Mouse (Mus musculus) stomach, postnatal 0 days (tissue): ENCODE results near the gene Zfp637.

Source experiments
- CTCF ChIP-seq: IDR thresholded peaks from 2 replicates; pipeline ENCODE4 v1.5.1; 2016; ENCODE audit warnings: antibody characterized with exemption, low read depth, mild to moderate bottlenecking, moderate library complexity
- EP300 ChIP-seq: optimal IDR thresholded peaks from 2 replicates; pipeline ENCODE3; 2016; ENCODE audit warnings: antibody characterized with exemption

DNA sequence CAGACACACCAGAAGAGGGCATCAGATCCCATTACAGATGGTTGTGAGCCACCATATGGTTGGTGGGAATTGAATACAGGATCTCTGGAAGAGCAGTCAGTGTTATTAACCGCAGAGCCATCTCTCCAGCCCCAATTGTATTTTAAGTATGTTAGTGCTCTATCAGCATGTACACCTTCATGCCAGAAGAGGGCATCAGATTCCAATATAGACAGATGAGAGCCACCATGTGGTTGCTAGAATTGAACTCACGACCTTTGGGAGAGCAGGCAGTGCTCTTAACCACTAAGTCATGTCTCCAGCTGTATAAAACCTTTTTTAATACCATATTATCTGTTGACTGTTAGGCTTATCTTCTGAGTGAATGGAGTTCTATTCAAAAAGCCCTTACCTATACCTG is 10.8 kb downstream of the Zfp637 start:
- peak; percentile 55 for TF ChIP-seq CTCF
- TF ChIP-seq EP300 = no peak
